Mouse (Mus musculus) CH12.LX (cell line): ENCODE results near the gene Slc44a4. TPM values are rescaled to one million over a fixed set of nuclear protein-coding genes. Genes with fewer than 3 reads are reported as not detected.

ENCODE experiments used
- DNase-seq: peaks from one replicate; pipeline ENCODE4 v3.0.0-alpha.2; 2013; ENCODE audit errors: extremely low read depth
- H3K27ac ChIP-seq: 2 replicates; pipeline ENCODE4 v1.5.1; 2012; ENCODE audit warnings: low read depth, mild to moderate bottlenecking, control low read depth, moderate library complexity; ENCODE audit not compliant: insufficient read depth
- H3K27me3 ChIP-seq: replicated peaks from 2 replicates; pipeline ENCODE3; 2012; ENCODE audit warnings: inconsistent platforms
- H3K36me3 ChIP-seq, 2 experiments: replicated peaks in 1 of 2; 2 replicates each; pipeline versions ENCODE3 to v1.6.1; 2012; ENCODE audit warnings: inconsistent platforms in 1 of 2, low read length in 1 of 2, mild to moderate bottlenecking in 1 of 2, mixed read lengths in 1 of 2, moderate library complexity in 1 of 2; ENCODE audit not compliant: control insufficient read depth in 1 of 2, insufficient read depth in 1 of 2
- H3K4me1 ChIP-seq, 2 experiments: 2 replicates each; pipeline ENCODE4 v1.6.1; 2012; ENCODE audit warnings: inconsistent platforms in 1 of 2, moderate library complexity in 1 of 2; ENCODE audit not compliant: insufficient read depth in 2 of 2, control insufficient read depth in 1 of 2
- H3K4me2 ChIP-seq: 2 replicates; pipeline ENCODE4 v1.6.1; 2012; ENCODE audit warnings: low read depth, mild to moderate bottlenecking, control low read depth; ENCODE audit not compliant: poor library complexity, insufficient read depth, severe bottlenecking
- H3K4me3 ChIP-seq, 3 experiments: fragments of 150-350 bp in 1 of 3; sonication (generic) in 1 of 3; replicated peaks in 1 of 3; 2 replicates each; pipeline versions ENCODE3 to v1.5.1; 2011 to 2012; ENCODE audit warnings: low read depth in 2 of 3, low read length in 2 of 3, mild to moderate bottlenecking in 2 of 3, moderate library complexity in 2 of 3, control low read depth in 1 of 3, improper control_type of control experiment in 1 of 3, inconsistent platforms in 1 of 3, mixed read lengths in 1 of 3; ENCODE audit not compliant: poor library complexity in 1 of 3
- H3K79me2 ChIP-seq: replicated peaks from 2 replicates; pipeline ENCODE4 v1.6.1; 2012; ENCODE audit warnings: mild to moderate bottlenecking, moderate library complexity; ENCODE audit not compliant: control insufficient read depth, poor library complexity, insufficient read depth, severe bottlenecking; ENCODE audit errors: extremely low read depth
- H3K9ac ChIP-seq: 2 replicates; pipeline ENCODE4 v1.6.1; 2012; ENCODE audit warnings: low read depth, mild to moderate bottlenecking, control low read depth, moderate library complexity; ENCODE audit not compliant: insufficient read depth
- H3K9me3 ChIP-seq: replicated peaks from 2 replicates; pipeline ENCODE3; 2012; ENCODE audit warnings: low read length, inconsistent platforms, mixed read lengths
- BHLHE40 ChIP-seq: IDR thresholded peaks from 2 replicates; pipeline ENCODE4 v1.6.1; 2011; ENCODE audit warnings: mild to moderate bottlenecking, low read depth, low read length, improper control_type of control experiment
- CHD1 ChIP-seq: IDR thresholded peaks from 2 replicates; pipeline ENCODE4 v1.6.1; 2012; ENCODE audit warnings: low read depth, low read length, improper control_type of control experiment, inconsistent platforms
- CHD2 ChIP-seq: IDR thresholded peaks from 2 replicates; pipeline ENCODE4 v1.6.1; 2011; ENCODE audit warnings: low read length, improper control_type of control experiment
- CTCF ChIP-seq, 2 experiments: IDR thresholded peaks in 1 of 2; conservative IDR thresholded peaks in 1 of 2; 2 replicates each; pipeline ENCODE4 v1.5.1; 2011 to 2012; ENCODE audit warnings: low read depth in 2 of 2, low read length in 2 of 2, improper control_type of control experiment in 1 of 2, inconsistent platforms in 1 of 2, mild to moderate bottlenecking in 1 of 2, moderate library complexity in 1 of 2
- ETS1 ChIP-seq: conservative IDR thresholded peaks from 2 replicates; pipeline ENCODE4 v1.6.1; 2012; ENCODE audit warnings: low read depth, mild to moderate bottlenecking, inconsistent platforms, low read length, improper control_type of control experiment, moderate library complexity
- GABPA ChIP-seq: IDR thresholded peaks from 2 replicates; pipeline ENCODE4 v1.6.1; 2012; ENCODE audit warnings: low read depth, low read length, improper control_type of control experiment, inconsistent platforms; ENCODE audit not compliant: insufficient replicate concordance
- JUN ChIP-seq: IDR thresholded peaks from 2 replicates; pipeline ENCODE4 v1.6.1; 2011; ENCODE audit warnings: low read depth, mild to moderate bottlenecking, low read length, improper control_type of control experiment, moderate library complexity; ENCODE audit not compliant: insufficient read depth
- JUND ChIP-seq: conservative IDR thresholded peaks from 2 replicates; pipeline ENCODE4 v1.6.1; 2011; ENCODE audit warnings: low read depth, low read length, improper control_type of control experiment
- KAT2A ChIP-seq: IDR thresholded peaks from 2 replicates; pipeline ENCODE4 v1.6.1; 2012; ENCODE audit warnings: low read length, improper control_type of control experiment, inconsistent platforms; ENCODE audit not compliant: insufficient replicate concordance
- MAFK ChIP-seq: IDR thresholded peaks from 2 replicates; pipeline ENCODE4 v1.6.1; 2011; ENCODE audit warnings: low read length, improper control_type of control experiment; ENCODE audit not compliant: insufficient replicate concordance
- MAZ ChIP-seq: IDR thresholded peaks from 2 replicates; pipeline ENCODE4 v1.6.1; 2012; ENCODE audit warnings: low read depth, mild to moderate bottlenecking, inconsistent platforms, low read length, improper control_type of control experiment, moderate library complexity
- MEF2A ChIP-seq: IDR thresholded peaks from 2 replicates; pipeline ENCODE4 v1.6.1; 2014; ENCODE audit warnings: low read depth, mild to moderate bottlenecking, inconsistent platforms, low read length, improper control_type of control experiment, borderline replicate concordance
- MXI1 ChIP-seq: IDR thresholded peaks from 2 replicates; pipeline ENCODE4 v1.6.1; 2011; ENCODE audit warnings: mild to moderate bottlenecking, low read depth, low read length, improper control_type of control experiment
- MYC ChIP-seq: IDR thresholded peaks from 2 replicates; pipeline ENCODE4 v1.6.1; 2011; ENCODE audit warnings: low read depth, mild to moderate bottlenecking, improper control_type of control experiment, low read length
- NRF1 ChIP-seq: IDR thresholded peaks from 2 replicates; pipeline ENCODE4 v1.6.1; 2014; ENCODE audit warnings: low read depth, mild to moderate bottlenecking, inconsistent platforms, low read length, improper control_type of control experiment, moderate library complexity
- PAX5 ChIP-seq: IDR thresholded peaks from 2 replicates; pipeline ENCODE4 v1.6.1; 2012; ENCODE audit warnings: low read length, inconsistent platforms, mixed read lengths
- POLR2A ChIP-seq: IDR thresholded peaks from 2 replicates; pipeline ENCODE4 v1.6.1; 2011; ENCODE audit warnings: low read depth, mild to moderate bottlenecking, improper control_type of control experiment, low read length
- POLR2AphosphoS2 ChIP-seq: IDR thresholded peaks from 2 replicates; pipeline ENCODE4 v1.6.1; 2011; ENCODE audit warnings: low read depth, low read length, improper control_type of control experiment
- RCOR1 ChIP-seq: conservative IDR thresholded peaks from 2 replicates; pipeline ENCODE4 v1.6.1; 2012; ENCODE audit warnings: low read depth, mild to moderate bottlenecking, inconsistent platforms, low read length, improper control_type of control experiment
- SIN3A ChIP-seq: IDR thresholded peaks from 2 replicates; pipeline ENCODE4 v1.6.1; 2012; ENCODE audit warnings: low read length, improper control_type of control experiment, inconsistent platforms
- SMC3 ChIP-seq: IDR thresholded peaks from 2 replicates; pipeline ENCODE4 v1.6.1; 2011; ENCODE audit warnings: low read depth, low read length, improper control_type of control experiment
- TBP ChIP-seq: conservative IDR thresholded peaks from 2 replicates; pipeline ENCODE4 v1.6.1; 2011; ENCODE audit warnings: low read depth, low read length, improper control_type of control experiment
- TCF12 ChIP-seq: IDR thresholded peaks from 2 replicates; pipeline ENCODE4 v1.6.1; 2014; ENCODE audit warnings: low read depth, mild to moderate bottlenecking, inconsistent platforms, low read length, improper control_type of control experiment
- UBTF ChIP-seq: IDR thresholded peaks from 2 replicates; pipeline ENCODE4 v1.6.1; 2012; ENCODE audit warnings: low read depth, mild to moderate bottlenecking, inconsistent platforms, low read length, improper control_type of control experiment, moderate library complexity
- USF2 ChIP-seq: conservative IDR thresholded peaks from 2 replicates; pipeline ENCODE4 v1.6.1; 2011; ENCODE audit warnings: low read depth, low read length, improper control_type of control experiment
- ZC3H11A ChIP-seq: IDR thresholded peaks from 2 replicates; pipeline ENCODE4 v1.6.1; 2012; ENCODE audit warnings: low read depth, mild to moderate bottlenecking, inconsistent platforms, low read length, improper control_type of control experiment
- ZKSCAN1 ChIP-seq: IDR thresholded peaks from 2 replicates; pipeline ENCODE4 v1.6.1; 2012; ENCODE audit warnings: low read depth, inconsistent platforms, low read length, improper control_type of control experiment, borderline replicate concordance
- ZMIZ1 ChIP-seq: IDR thresholded peaks from 2 replicates; pipeline ENCODE4 v1.6.1; 2012; ENCODE audit warnings: low read depth, mild to moderate bottlenecking, inconsistent platforms, low read length, improper control_type of control experiment
- dilution Hi-C: fragments of 300-500 bp; cut with MboI; formaldehyde crosslinking; loops from 2 replicates; pipeline ENCODE4 v1.14.3; 2020; ENCODE audit warnings: low sequenced_read_pairs; ENCODE audit not compliant: extremely low pct_unique_long_range_greater_than_20kb, extremely low pct_ligation_motif_present
- in situ Hi-C: fragments of 300-500 bp; cut with MboI; formaldehyde crosslinking; loops from 3 replicates; pipeline ENCODE4 v1.14.3; 2019; ENCODE audit warnings: low sequenced_read_pairs, low pct_ligation_motif_present, low pct_unique_long_range_greater_than_20kb, mixed read lengths
- polyA plus RNA-seq: library from polyadenylated mRNA; unstranded; fragments of >175 nt; gene quantifications from 2 replicates; pipeline ENCODE4 v1.2.1, GENCODE M21; 2012; ENCODE audit warnings: low read depth; ENCODE audit not compliant: insufficient read length
- total RNA-seq, 2 experiments: library from RNA; depleted of rRNA; stranded (reverse); fragments of 300-350 nt in 1 of 2; fragments of >200 nt in 1 of 2; gene quantifications; 2 replicates each; pipeline ENCODE4 v1.2.3; 2012 to 2014

The Slc44a4 gene
- total and polyA plus RNA-seq, 3 experiments: 0.55 to 1.4 (median 0.62) TPM

DNA sequence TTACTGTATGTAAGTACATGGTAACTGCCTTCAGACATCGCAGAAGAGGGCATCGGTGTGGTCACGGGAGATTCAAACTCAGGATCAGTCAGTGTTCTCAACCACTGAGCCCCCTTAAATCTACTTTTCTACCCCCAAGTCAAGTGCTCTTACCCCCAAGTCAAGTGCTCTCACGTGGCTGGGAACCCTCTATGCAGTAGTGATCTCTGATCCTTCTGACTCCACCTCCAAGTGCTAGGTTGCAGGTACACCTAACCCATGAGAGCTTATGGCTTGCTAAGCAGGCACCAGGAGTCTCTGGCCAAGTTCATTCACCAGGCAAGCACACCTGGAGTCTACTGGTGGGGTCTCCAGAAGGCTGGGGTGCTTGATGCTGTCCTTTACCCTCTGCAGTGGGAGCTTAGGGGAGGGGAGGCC lies 35.3 kb downstream of the Slc44a4 start:
- Histone ChIP-seq H3K4me1 (peaks cover 10 to 19% of the 10 kb centered on the region in 2 experiments; a peak in 3 of 4 replicates), H3K79me2 (peaks cover 19% of the 10 kb centered on the region), H3K4me3 (peak overlapping the region in 1 of 3 experiments; percentile 98), H3K9ac (no peak overlapping the region), H3K27ac (no peak overlapping the region), H3K27me3 (no peaks in the 10 kb centered on the region), H3K9me3 (no peaks in the 10 kb centered on the region), H3K4me2 (no peak overlapping the region; the same call in 1 of the 2 replicates), H3K36me3 (peaks cover 15 to 36% of the 10 kb centered on the region in 2 experiments)
- in situ Hi-C loops (no loop called here), dilution Hi-C loops (no loop called here)
- DNase-seq: peak; percentile 53
- TF ChIP-seq MEF2A: no peak
- no peak for TF ChIP-seq JUN
- no peak for TF ChIP-seq JUND
- TF ChIP-seq CTCF (conservative IDR thresholded peaks at IDR 0.05 in 1 of 2, IDR thresholded peaks at IDR 0.05 in 1 of 2; ENCODE audit: low read depth in 2 of 2, low read length in 2 of 2): no peak
- no peak for TF ChIP-seq MAZ
- TF ChIP-seq ZC3H11A: no peak
- peak; percentile 60; the same call in 1 of the 2 replicates for TF ChIP-seq POLR2A
- TF ChIP-seq UBTF: no peak
- TF ChIP-seq USF2: no peak
- no peak for TF ChIP-seq SIN3A
- no peak for TF ChIP-seq KAT2A
- TF ChIP-seq MXI1: no peak
- peak; percentile 68; the same call in 1 of the 2 replicates for TF ChIP-seq POLR2AphosphoS2
- TF ChIP-seq ZMIZ1: peak; percentile 10; the same call in 1 of the 2 replicates
- TF ChIP-seq NRF1: no peak
- TF ChIP-seq MYC: no peak
- no peak for TF ChIP-seq PAX5
- no peak for TF ChIP-seq RCOR1

GRCm38 (mm10) chr17:34950514-34951455 lies 36.5 kb downstream of the Slc44a4 start:
- H3K27me3 ChIP-seq: no peaks in the 10 kb centered on the region
- H3K79me2 ChIP-seq: peaks cover 19% of the 10 kb centered on the region
- peaks cover 15 to 29% of the 10 kb centered on the region in 2 experiments for H3K36me3 ChIP-seq
- H3K9me3 ChIP-seq: no peaks in the 10 kb centered on the region
- H3K9ac ChIP-seq: peak overlapping the region; percentile 92
- dilution Hi-C loops: no loop called here
- in situ Hi-C loops: no loop called here
- peak overlapping the region; percentile 87 to 98 (median 96) for H3K4me3 ChIP-seq
- peak; percentile 37 for DNase-seq
- H3K4me1 ChIP-seq: peaks cover 10 to 19% of the 10 kb centered on the region in 2 experiments; a peak in 3 of 4 replicates
- peak overlapping the region; percentile 51; the same call in 1 of the 2 replicates for H3K27ac ChIP-seq
- peak overlapping the region; percentile 87 for H3K4me2 ChIP-seq
- TF ChIP-seq GABPA (no peak), ZKSCAN1 (no peak), POLR2AphosphoS2 (no peak), TBP (no peak), SMC3 (no peak), BHLHE40 (no peak), JUND (no peak), KAT2A (no peak), TCF12 (no peak), CHD2 (0 out of 2 replicates have a peak, but pooled peaks have one; percentile 21), JUN (no peak), UBTF (no peak), MAZ (no peak), PAX5 (no peak), ZMIZ1 (peak; percentile 25; the same call in 1 of the 2 replicates), SIN3A (peak; percentile 49; the same call in 1 of the 2 replicates), MAFK (no peak), MXI1 (no peak), MEF2A (no peak), USF2 (no peak), CHD1 (no peak; the same call in 1 of the 2 replicates), ETS1 (no peak)
